Mouse (Mus musculus) liver, adult (tissue): ENCODE measurements around the gene Grap2.

ENCODE experiments used
- GATA4 ChIP-seq: IDR thresholded peaks from 2 replicates; pipeline ENCODE4 v1.6.1; 2014; ENCODE audit warnings: mild to moderate bottlenecking, low read length; ENCODE audit not compliant: insufficient replicate concordance

Grap2 gene

DNA sequence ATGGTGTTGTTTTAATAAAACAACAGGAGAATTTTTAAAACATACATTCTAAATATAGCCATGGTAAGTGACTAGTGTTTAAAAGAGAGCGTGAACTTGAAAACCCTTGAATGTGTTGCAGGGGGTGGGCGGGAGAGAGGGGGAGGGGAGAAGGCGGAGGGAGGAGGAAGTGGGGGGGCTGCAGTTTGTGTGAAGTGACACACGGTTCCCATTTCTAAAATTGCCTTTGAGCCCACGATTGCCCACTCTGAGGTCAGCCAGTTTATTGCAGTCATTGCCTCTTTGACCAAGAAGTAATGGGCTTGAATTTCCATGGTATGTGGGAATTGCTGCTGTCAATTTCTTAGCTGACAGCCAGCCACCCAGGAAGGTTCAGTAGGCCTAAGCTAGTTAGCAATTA is 41.5 kb downstream of the Grap2 start:
- TF ChIP-seq GATA4, result no peak

DNA sequence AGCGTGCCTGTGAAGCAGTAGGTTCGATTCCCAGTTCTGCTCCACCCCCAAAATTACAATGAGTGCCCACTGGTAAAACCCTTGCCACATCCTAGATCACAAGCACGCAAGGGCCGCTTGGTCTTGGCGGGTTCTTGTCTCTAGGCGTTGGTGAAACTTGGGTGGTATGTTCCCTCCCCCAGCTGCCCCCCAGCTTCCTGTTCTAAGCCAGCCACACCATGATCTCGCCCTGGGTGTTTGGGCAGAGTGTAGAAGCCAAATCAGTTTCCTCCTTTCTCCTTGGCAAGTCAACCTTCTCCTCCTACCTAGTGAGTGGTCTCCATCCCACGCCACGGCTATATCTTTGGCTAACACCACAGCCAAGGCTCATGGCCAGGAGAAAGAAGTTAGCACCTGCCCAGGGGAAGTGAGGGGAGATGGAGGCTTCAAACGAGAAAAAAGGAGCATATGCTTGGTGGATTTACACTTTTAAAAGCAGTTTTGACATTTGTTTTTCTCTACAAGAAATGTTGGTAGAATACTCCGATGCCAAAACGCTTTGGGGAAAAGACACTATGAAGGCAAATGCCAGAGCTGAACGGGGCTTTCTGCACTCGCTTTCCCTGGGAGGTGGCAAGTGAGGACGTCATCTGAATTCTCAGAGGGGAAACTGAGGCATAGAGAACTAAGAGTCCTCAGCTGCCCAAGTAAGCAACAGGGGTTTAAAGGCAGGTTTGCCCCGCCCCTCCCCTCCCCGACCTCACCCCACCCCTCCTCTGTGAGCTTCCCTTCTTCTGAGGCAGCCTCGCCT is 42.3 kb downstream of the Grap2 start:
- no peak for TF ChIP-seq GATA4

DNA sequence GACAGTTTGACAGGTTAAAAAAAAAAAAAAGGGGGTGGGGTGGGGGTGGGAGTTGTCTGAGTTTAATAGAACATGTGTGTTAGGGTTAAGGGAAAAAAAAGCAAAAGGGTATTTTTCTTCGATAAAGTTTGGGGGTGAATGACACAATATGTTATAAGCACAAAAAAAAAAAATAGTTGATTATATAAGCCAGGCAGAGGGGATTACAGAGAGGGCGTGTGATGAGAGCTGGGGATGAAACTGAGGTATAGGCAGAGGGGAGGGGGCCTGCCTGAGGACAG is 42.8 kb downstream of the Grap2 start:
- no peak for TF ChIP-seq GATA4

DNA sequence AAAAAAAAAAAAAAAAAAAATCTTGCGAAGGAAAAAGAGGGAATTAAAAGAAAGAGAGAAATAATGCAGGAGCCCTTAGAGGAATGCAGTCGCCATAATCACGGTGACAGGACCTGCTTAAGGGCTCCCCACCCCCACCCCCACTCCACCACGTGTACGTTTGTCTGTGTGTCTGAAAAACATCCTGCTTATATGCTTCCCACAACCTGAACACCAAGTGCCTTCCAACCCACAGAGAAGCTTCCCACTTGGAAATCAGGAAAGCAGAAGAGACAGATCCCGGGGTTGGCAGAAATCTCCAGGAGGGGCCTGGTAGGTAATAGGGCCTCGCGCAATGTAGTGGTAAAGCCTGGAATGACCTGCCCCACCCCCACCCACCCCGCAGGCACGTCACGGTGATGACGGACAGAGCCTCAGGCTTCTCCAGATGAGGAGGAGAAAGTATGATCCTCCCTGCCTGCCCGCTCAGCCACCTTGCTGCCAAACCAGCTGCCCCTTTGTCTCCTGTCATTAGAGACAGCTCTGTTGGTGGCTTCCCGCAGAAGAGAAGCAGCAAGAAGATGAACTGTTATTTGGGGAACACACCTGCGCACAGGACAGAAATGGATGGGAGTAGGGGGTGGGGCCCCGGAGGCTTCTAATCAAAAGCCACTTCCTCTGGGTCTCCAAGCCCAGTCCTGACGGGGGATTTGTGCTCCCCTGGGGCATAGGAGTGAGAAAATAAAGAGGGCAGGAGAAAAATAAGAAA is 43.4 kb downstream of the Grap2 start:
- TF ChIP-seq GATA4, result no peak

DNA sequence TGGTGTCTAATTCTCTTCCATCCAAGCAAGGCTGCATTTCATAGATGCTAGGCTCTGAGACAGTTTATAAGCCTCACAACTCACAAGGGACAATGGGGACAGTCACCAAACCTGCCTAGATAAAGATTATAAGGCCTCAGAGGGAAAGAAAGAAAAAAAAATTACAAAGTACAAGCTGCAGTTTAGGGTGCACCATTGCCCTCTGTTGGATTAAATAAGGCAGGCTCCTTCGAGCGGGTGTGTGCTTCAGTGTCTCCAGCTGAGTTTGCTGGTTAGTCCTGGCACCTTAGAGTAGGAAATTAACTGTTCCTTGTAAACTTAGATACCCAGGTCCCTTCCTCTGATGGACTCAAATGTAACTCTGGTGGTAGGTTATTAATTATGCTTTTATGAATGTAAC is 45.4 kb downstream of the Grap2 start:
- TF ChIP-seq GATA4, result no peak

DNA sequence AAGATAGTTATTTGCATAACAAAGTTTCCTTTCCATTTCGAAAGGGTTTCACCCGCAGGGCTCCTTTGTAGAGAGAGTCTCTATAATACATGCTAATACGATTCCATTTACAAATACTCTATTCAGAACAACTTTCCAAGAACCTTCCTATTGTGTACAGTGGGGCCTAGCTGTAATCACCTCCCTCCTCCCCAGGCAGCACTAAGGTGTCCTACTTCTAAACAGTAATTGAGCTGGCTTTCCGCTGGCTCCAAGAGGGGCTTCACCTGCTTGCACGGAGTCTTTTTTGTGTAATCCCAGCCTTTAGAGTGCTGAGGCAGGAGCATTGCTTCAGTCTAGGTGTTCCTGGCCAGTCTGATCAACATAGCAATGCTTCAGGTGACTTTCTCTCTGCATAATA is 46.8 kb downstream of the Grap2 start:
- no peak for TF ChIP-seq GATA4

DNA sequence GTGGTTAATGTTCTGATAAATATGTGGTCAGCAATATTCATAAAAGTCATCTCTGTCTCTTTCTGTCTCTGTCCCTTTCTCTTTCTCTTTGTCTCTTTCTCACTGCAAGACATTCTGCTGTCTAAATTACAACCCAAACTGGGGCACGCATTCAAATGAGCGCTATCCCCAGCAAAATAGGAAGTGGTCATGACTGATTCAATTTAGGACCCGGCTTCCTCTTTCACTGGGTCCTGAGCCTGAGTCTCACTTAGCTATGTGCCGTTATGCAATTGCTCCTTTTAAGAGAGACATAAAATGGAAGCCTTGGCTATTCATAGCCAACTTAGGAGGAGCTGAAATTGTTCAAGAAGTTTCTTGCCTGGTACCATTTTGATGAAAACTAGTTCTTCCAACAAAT is 47.4 kb downstream of the Grap2 start:
- no peak for TF ChIP-seq GATA4

DNA sequence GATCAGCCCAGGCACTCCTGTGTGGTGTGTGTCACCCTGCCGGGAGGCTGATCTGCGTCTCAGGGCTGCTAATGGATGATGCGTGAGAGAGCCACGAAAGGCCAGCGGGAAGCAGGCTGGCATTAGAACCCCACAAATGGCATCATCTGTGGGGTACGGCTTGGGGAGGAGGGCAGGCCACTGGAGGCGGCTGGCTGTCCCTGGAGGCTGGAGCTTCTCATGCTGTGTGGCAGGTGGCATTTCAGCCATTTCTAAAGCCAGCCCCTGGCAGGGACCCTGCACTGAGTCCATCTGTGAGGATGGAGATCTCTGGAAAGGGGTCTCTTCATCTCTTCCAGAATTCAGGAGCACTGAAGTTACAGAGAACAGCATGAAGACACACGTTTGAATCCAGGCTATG is 48.0 kb downstream of the Grap2 start:
- TF ChIP-seq GATA4, result no peak

DNA sequence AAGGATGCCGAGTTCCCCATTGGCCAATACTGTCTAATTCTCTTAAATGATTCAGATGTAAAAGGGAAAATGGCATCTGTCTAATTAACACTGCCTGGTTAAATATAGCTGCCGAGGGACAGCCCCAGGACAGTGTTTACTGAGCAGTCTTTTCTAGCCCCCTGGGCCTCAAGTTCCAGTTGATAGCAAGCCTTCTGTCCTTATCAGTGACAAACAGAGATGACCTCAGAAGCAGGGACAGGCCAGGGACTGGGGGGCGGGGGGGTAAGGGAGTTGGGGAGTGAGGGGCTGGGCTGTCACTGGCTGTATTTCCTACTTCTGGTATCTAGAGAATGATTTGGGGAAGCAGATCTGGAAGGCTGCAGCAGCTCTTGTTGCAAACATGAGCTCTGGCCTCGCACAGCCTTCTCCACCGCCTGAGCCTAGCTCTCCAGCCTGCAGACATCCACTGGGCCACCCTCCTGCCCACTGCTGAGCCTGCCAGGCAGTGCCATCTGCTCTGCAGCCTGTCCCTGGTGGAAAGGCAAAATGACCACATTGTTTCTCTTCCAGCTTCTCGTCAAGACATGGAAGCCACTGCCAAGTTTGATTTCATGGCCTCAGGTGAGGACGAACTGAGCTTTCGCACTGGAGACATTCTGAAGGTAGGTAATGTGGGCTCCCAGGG is 50.9 kb downstream of the Grap2 start:
- TF ChIP-seq GATA4, result no peak

DNA sequence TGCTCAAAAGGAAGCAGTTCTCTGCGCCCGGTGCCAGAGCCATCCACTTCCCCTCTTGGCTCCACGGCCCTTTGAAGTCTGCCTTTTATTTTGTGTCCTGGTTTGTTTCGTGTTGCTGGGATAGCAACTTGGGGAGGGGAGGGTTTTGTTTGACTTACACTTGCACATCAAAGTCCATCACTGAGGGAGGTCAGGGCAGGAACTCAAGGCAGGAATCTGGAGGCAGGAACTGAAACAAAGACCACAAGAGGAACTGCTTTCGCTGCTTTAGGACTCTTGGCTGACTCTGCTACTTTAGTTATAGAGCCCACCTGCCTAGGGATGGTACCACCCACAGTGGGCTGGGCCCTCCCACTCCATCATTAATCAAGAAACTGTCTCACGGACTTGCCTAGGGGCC is 54.1 kb downstream of the Grap2 start:
- TF ChIP-seq GATA4, result no peak

DNA sequence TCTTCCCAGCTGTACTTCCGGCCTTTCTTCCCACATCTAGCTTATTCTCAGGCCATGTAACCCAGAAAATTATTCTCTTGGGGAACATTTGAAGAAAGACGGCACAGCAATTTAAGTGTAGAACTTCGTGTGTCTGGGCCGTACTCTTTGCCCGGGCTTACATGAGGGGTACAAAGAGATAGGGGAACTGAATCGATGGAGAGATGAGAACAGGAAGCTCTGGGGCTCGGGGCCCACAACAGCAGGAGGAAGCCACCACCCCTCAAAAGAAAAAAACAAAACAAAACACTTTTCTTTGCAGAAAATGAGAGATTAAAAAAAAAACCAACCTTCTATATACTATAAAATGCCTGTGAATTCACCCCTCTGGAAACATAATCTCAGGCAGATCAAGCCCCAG is 57.8 kb downstream of the Grap2 start:
- TF ChIP-seq GATA4, result no peak

DNA sequence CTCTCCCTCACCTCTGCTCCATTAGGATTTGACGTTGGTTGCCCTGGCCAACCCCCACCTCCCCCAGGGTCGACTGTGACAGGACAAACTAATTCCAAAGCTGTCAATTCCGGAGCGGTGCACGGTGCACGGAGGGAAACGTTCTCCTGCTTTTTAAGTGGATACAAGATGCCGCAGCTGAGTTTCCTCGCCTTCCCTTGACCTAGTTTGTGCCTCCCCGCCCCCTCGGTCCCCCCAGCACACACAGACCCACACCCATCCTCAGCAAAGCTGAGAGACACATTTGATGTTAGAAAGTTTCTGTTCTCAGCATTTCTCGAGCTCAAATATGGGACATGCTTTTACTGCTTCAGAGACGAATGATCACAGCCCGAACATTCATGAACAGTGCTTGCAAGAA is 58.3 kb downstream of the Grap2 start:
- TF ChIP-seq GATA4, result no peak

DNA sequence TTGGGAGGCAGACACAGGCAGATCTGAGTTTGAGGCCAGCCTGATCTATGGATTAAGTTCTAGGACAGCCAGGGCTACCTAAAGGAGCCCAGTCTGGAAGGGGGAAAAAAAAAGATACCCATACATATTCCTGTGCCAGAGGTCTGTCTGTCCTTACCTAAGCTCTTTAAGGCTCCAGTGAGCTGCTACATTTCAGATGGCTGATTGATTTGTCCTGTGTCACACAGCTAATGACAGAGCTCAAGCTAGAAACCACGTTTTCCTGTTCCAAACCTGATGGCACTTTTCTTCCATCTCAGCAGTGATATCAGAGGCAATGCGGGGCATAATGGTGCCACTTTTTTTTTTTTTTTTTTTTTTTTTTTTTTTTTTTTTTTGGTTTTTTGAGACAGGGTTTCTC is 58.9 kb downstream of the Grap2 start:
- TF ChIP-seq GATA4, result no peak

DNA sequence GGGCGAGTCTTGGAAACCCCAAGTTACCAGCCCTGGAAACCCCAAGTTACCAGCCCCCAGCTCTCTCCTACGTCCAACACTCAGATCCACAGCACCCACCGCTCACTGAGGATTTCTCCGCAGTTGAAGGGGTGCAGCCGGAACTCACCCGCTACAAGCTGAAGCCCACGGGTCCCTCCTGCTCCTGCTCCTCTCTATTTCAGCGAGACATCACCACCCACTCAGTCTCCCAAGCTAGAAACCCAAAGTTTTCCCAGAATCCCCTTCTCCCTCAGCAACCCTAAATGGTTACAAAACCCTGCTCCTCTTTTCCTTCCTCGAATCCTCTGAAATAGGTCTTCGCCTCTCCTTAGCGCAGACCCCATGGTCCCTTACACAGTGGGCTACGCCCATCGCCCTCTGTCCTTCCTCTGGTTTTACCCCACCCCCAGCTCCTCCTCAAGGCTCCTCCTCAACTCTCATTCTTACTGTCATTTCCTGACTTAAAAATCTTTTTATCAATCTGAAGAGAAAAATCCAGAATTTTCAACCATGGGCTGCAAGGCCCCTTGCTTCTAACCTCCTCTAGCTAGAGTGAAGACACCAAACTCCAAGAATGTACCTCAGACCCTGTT is 60.0 kb downstream of the Grap2 start:
- TF ChIP-seq GATA4, result no peak

DNA sequence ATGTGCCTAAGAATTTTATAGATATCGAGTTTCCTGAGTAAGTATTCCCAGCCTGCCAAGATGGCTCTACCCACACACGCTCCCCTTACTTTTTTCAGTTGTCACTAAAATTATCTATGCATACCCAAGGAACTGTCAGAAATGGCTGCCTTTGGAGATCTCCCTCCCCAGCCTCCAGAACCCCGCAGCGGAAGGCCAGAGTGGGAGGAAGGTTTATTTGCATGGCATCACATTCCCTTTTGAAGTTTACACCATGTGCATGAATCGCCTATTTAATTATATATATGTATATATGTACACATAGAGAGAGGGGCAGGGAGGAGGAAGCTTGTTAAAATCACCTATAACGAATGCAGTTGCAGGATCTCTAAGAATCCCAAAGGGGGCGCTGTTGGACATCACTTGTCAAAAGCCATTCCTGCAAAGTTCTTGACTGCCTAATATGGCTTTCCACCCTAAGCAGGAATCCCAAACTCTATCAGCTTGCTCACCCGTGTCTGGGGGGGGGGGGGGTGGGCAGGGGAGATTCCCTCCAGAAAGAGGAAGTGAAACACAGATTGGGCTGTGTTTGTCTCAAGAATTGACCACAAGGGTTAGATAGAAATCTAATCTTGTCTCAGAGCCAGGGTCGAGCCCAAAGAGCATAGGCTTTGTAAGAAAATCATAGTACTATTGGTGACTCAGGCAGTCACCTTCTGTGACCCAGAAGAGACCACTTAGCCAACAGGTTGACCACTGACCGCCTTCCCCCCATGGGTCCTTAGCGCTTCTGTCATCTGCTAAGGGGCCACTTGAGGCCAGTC is 62.2 kb downstream of the Grap2 start:
- no peak for TF ChIP-seq GATA4
